Mouse (Mus musculus) midbrain, embryonic 12.5 days (tissue): ENCODE data around the gene Fggy. TPM values are rescaled to one million over a fixed set of nuclear protein-coding genes. Genes with fewer than 3 reads are reported as not detected.

ENCODE experiments used
- ATAC-seq: fragments of 200-750 bp; cut with Nextera tagmentation; 2 replicates; pipeline ENCODE4 v1.8.0; 2017; ENCODE audit warnings: low read depth, moderate TSS enrichment, moderate library complexity; ENCODE audit not compliant: low FRiP score
- H3K27ac ChIP-seq: fragments of 300-500 bp; sonication (generic); replicated peaks from 2 replicates; pipeline ENCODE4 v1.5.1; 2016; ENCODE audit warnings: mild to moderate bottlenecking
- H3K27me3 ChIP-seq: fragments of 300-500 bp; sonication (generic); 2 replicates; pipeline ENCODE4 v1.6.1; 2016; ENCODE audit warnings: mild to moderate bottlenecking
- H3K36me3 ChIP-seq: fragments of 300-500 bp; sonication (generic); 2 replicates; pipeline ENCODE4 v1.6.1; 2016
- H3K4me1 ChIP-seq: fragments of 300-500 bp; sonication (generic); 2 replicates; pipeline ENCODE4 v1.6.1; 2016
- H3K4me2 ChIP-seq: fragments of 300-500 bp; sonication (generic); replicated peaks from 2 replicates; pipeline ENCODE4 v1.6.1; 2016; ENCODE audit warnings: mild to moderate bottlenecking, moderate library complexity
- H3K4me3 ChIP-seq: fragments of 300-500 bp; sonication (generic); 2 replicates; pipeline ENCODE4 v1.5.1; 2016; ENCODE audit warnings: mild to moderate bottlenecking
- H3K9ac ChIP-seq: fragments of 300-500 bp; sonication (generic); replicated peaks from 2 replicates; pipeline ENCODE4 v1.6.1; 2016; ENCODE audit warnings: mild to moderate bottlenecking, moderate library complexity
- H3K9me3 ChIP-seq: fragments of 300-500 bp; sonication (generic); 2 replicates; pipeline ENCODE4 v1.6.1; 2016; ENCODE audit warnings: mild to moderate bottlenecking
- WGBS: fragments of 180-500 bp; shearing (Covaris S2); methylation state at CpG from one replicate; pipeline ENCODE4 v1.1.7; 2016; 5-methylcytosine and 5-hydroxymethylcytosine counted together
- polyA plus RNA-seq: library from polyadenylated mRNA; unstranded; fragments of >200 nt; fragmentation: Nextera tagmentation; extraction: Ambion mirVana; gene quantifications from 2 replicates; pipeline ENCODE4 v1.2.1, GENCODE M21; 2016

Fggy gene
- 7.7 and 8.5 TPM in 2 replicates for polyA plus RNA-seq

DNA sequence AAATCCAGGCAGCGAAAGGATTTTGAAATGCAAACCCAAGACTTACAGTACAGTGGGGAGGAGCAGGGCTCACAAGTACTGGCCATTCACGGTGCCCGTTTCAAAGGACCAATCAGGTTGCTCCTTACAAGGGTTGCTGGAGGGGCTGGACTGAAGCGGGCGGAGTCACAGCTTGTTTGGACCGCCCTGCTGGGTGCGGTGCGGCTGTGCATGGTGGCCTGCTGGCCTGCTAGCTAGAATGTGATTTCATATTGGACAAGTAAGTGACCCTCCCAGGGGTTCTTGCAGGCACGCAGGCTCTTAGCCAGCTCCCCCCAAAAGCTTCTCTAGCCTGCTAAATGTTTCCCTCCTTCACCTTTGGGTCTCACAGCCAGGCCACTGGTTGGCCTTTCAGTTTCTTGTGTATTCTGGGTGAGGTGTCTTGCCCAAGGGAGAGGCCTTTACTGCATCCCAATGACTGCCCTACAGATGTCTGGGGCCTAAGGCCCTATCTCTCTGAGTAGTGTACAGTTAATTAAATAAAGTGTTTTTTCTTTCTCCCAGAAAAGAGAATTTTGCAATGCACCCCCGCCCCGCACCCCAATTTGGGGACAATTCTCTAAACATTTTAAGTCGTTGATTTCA lies at the start of gene Fggy:
Gene Fggy, plus strand, starts transcription at position 175 of the 624 bp plus-strand sequence.
- 26% methylated on average over 12 of the region's 12 CpGs for WGBS

DNA sequence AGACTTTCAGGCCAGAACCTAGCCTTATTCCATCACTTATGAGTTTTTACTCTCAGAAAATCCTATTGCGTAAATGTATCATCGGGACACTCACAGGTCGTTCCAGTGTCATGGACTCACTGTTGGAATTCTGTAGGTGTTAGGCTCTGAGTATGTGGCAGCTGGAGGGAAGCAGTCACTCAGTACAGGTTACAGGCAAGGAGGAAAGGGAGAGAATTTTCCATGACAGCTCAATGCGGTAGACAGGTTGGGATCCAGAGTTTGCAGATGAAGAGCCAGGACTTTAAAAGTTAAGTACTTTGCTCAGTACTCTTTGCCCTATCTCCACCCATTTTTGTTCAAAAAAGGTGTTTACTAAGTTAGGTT lies 49.4 kb upstream of the Fggy start:
- Histone ChIP-seq H3K4me3 (no peak overlapping the region), H3K27ac (no peak overlapping the region), H3K4me2 (no peak overlapping the region), H3K27me3 (no peaks in the 10 kb centered on the region), H3K36me3 (no peaks in the 10 kb centered on the region), H3K9me3 (no peaks in the 10 kb centered on the region), H3K9ac (no peak overlapping the region), H3K4me1 (peaks cover 5% of the 10 kb centered on the region; the same call in 1 of the 2 replicates)
- no peak for ATAC-seq
- WGBS = 92% methylated on average over 4 of the region's 4 CpGs

More for the DNA sequence above, at the start of gene Fggy:
- H3K27me3 ChIP-seq = no peaks in the 10 kb centered on the region
- H3K4me1 ChIP-seq = peaks cover 17% of the 10 kb centered on the region
- H3K36me3 ChIP-seq = no peaks in the 10 kb centered on the region
- H3K4me3 ChIP-seq = peak within 1 kb of the TSS; percentile 44
- H3K4me2 ChIP-seq = peak within 1 kb of the TSS; percentile 58
- peak within 1 kb of the TSS; percentile 58; the same call in 1 of the 2 replicates for H3K27ac ChIP-seq
- ATAC-seq = peak; percentile 100
- no peaks in the 10 kb centered on the region for H3K9me3 ChIP-seq
- H3K9ac ChIP-seq = peak within 1 kb of the TSS; percentile 54

DNA sequence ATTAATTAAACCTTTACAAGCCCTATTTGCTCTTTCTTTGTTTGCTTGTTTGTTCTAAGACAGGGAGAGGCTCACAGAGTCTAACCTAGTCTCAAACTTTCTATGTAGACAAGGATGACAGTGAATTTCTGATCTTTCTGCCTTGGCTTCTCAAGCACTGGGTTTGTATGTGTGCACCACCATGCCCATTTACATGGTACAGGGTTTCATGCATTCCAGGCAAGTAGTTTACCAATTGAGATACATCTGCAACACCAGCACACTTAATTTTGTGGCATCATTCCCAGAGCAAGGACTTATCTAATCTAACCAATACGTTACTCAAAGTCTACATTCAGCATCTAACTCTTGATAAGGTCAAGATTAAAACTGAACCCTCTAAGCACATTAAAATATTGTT lies 38.9 kb upstream of the Fggy start:
- H3K4me3 ChIP-seq = no peak overlapping the region
- ATAC-seq = no peak
- H3K9ac ChIP-seq = no peak overlapping the region
- no peaks in the 10 kb centered on the region for H3K27me3 ChIP-seq
- no peaks in the 10 kb centered on the region for H3K36me3 ChIP-seq
- peaks cover 7% of the 10 kb centered on the region; the same call in 1 of the 2 replicates for H3K4me1 ChIP-seq
- WGBS = 93% methylated on average over 1 of the region's 1 CpGs
- H3K27ac ChIP-seq = no peak overlapping the region
- H3K4me2 ChIP-seq = no peak overlapping the region
- H3K9me3 ChIP-seq = no peaks in the 10 kb centered on the region

DNA sequence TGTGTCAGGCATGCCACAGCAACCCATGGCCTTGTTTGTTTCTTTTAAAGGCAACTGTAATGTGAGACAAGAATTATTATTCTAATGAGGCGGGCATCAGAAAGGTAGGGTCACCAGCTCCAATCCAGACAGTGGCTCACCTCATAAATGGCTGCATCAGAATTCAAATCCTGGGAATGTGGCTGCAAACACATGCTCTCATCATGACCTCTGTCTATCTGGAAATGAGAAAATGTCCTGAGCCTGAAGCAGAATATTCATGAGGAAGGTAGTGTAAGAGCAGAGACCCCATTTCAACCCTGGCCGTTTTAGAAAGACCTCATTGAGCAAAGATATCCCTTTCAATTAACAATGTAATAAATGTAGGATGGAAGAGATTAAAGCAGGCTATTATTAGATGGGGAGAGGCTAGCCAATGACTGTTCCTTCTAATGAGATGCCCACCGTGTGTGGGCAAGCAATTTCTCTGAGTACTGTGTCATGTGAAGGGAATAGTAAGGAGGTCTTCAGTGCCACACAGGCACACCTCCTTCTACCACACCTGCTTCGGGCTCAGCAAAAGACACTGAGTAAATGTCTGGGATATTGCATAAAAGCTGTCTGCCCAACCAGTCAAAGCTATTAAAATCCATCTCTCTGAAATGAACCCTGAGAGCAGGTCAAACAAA lies 37.2 kb upstream of the Fggy start:
- 56% methylated on average over 4 of the region's 4 CpGs for WGBS
- H3K9ac ChIP-seq = no peak overlapping the region
- H3K27me3 ChIP-seq = no peaks in the 10 kb centered on the region
- no peaks in the 10 kb centered on the region for H3K36me3 ChIP-seq
- H3K4me1 ChIP-seq = peaks cover 7% of the 10 kb centered on the region; the same call in 1 of the 2 replicates
- no peaks in the 10 kb centered on the region for H3K9me3 ChIP-seq
- H3K27ac ChIP-seq = no peak overlapping the region
- H3K4me3 ChIP-seq = no peak overlapping the region
- 0 out of 2 replicates have a peak, but pooled peaks have one; percentile 30 for ATAC-seq
- H3K4me2 ChIP-seq = no peak overlapping the region

DNA sequence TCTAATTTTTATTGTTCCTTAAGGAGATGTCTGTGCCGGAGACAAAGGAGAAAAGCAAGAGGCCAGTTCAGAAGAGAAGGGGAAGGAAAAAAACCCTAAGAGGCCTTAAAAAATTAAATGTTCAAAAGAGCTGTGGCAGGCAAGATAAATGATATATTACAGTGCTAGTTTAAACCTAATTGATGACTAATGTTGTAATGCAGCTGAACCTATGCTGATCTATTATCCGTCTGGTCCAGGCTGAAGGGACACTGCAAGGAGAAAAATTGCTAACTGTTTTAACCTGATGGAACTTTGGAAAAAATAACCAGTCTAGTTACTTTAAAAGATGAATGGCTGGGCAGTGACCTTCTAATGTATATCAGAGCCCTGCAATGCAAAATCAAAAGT lies 36.7 kb upstream of the Fggy start:
- H3K36me3 ChIP-seq = no peaks in the 10 kb centered on the region
- H3K27me3 ChIP-seq = no peaks in the 10 kb centered on the region
- no peak overlapping the region for H3K4me2 ChIP-seq
- H3K4me1 ChIP-seq = peaks cover 7% of the 10 kb centered on the region; the same call in 1 of the 2 replicates
- H3K9ac ChIP-seq = no peak overlapping the region
- ATAC-seq = no peak
- H3K4me3 ChIP-seq = no peak overlapping the region
- H3K9me3 ChIP-seq = no peaks in the 10 kb centered on the region
- WGBS = 67% methylated on average over 2 of the region's 2 CpGs
- H3K27ac ChIP-seq = no peak overlapping the region

GRCm38 (mm10) chr4:95526588-95526987 lies 30.7 kb upstream of the Fggy start:
- ATAC-seq = no peak
- Histone ChIP-seq H3K36me3 (no peaks in the 10 kb centered on the region), H3K4me3 (no peak overlapping the region), H3K27ac (no peak overlapping the region), H3K4me1 (no peaks in the 10 kb centered on the region), H3K9ac (no peak overlapping the region), H3K27me3 (no peaks in the 10 kb centered on the region), H3K9me3 (no peaks in the 10 kb centered on the region), H3K4me2 (no peak overlapping the region)
- WGBS = 90% methylated on average over 4 of the region's 4 CpGs

- ATAC-seq = no peak
- H3K4me3 ChIP-seq = no peak overlapping the region
- no peaks in the 10 kb centered on the region for H3K4me1 ChIP-seq
- H3K27ac ChIP-seq = no peak overlapping the region
- H3K9ac ChIP-seq = no peak overlapping the region
- H3K9me3 ChIP-seq = no peaks in the 10 kb centered on the region
- H3K4me2 ChIP-seq = no peak overlapping the region
- no peaks in the 10 kb centered on the region for H3K36me3 ChIP-seq
- H3K27me3 ChIP-seq = no peaks in the 10 kb centered on the region
- 64% methylated on average over 2 of the region's 2 CpGs for WGBS
These were observed 26.6 kb upstream of the Fggy start for GRCm38 (mm10) chr4:95530757-95531156.

GRCm38 (mm10) chr4:95533946-95534345 lies 23.4 kb upstream of the Fggy start:
- Histone ChIP-seq H3K36me3 (no peaks in the 10 kb centered on the region), H3K27ac (no peak overlapping the region), H3K4me2 (no peak overlapping the region), H3K27me3 (no peaks in the 10 kb centered on the region), H3K9me3 (no peaks in the 10 kb centered on the region), H3K4me3 (no peak overlapping the region), H3K9ac (no peak overlapping the region), H3K4me1 (no peaks in the 10 kb centered on the region)
- 92% methylated on average over 3 of the region's 3 CpGs for WGBS
- ATAC-seq = no peak

- Histone ChIP-seq H3K9ac (no peak overlapping the region), H3K36me3 (no peaks in the 10 kb centered on the region), H3K4me1 (no peaks in the 10 kb centered on the region), H3K27ac (no peak overlapping the region), H3K4me2 (no peak overlapping the region), H3K9me3 (no peaks in the 10 kb centered on the region), H3K27me3 (no peaks in the 10 kb centered on the region), H3K4me3 (no peak overlapping the region)
- ATAC-seq = no peak
- 50% methylated on average over 3 of the region's 3 CpGs for WGBS
These were observed 15.8 kb upstream of the Fggy start for GRCm38 (mm10) chr4:95541382-95542038.

GRCm38 (mm10) chr4:95542039-95542790 lies 15.1 kb upstream of the Fggy start:
- Histone ChIP-seq H3K4me1 (no peaks in the 10 kb centered on the region), H3K27me3 (no peaks in the 10 kb centered on the region), H3K27ac (no peak overlapping the region), H3K36me3 (no peaks in the 10 kb centered on the region), H3K9me3 (no peaks in the 10 kb centered on the region), H3K9ac (no peak overlapping the region), H3K4me2 (no peak overlapping the region), H3K4me3 (no peak overlapping the region)
- WGBS = 95% methylated on average over 4 of the region's 4 CpGs
- ATAC-seq = no peak

DNA sequence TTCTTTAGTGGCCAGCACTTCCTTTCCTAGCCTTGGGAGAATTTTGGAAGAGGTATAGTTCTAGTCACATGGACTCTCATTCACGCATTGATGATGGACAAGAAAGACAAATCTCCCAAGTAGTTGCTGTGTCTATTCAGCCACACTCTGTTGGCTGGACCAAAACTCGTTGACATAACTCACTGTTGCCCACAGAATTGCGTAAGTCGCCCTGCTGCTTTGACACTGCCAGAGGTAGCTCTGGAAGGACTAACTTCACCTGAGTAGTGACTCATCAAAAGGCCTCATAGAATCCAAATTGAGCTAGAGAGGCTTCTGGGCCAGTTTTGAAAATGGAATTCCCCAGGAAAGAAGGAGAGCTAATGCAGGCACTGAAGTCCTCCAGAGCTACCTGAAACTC lies 13.8 kb upstream of the Fggy start:
- Histone ChIP-seq H3K27me3 (no peaks in the 10 kb centered on the region), H3K9ac (no peak overlapping the region)
- 91% methylated on average over 4 of the region's 4 CpGs for WGBS

More for the DNA sequence above, 13.8 kb upstream of the Fggy start:
- no peak for ATAC-seq
- no peak overlapping the region for H3K4me2 ChIP-seq
- H3K36me3 ChIP-seq = no peaks in the 10 kb centered on the region
- H3K4me3 ChIP-seq = no peak overlapping the region
- no peak overlapping the region for H3K27ac ChIP-seq
- no peaks in the 10 kb centered on the region for H3K9me3 ChIP-seq
- no peaks in the 10 kb centered on the region for H3K4me1 ChIP-seq
